Mouse (Mus musculus) lung, postnatal 0 days (tissue): ENCODE data around the gene Cdkal1.

Experiments
- CTCF ChIP-seq: IDR thresholded peaks from 2 replicates; pipeline ENCODE4 v1.5.1; 2016; ENCODE audit warnings: antibody characterized with exemption, mild to moderate bottlenecking
- EP300 ChIP-seq: IDR thresholded peaks from 2 replicates; pipeline ENCODE4 v1.6.1; 2016; ENCODE audit warnings: antibody characterized with exemption, mild to moderate bottlenecking, control low read depth

GRCm38 (mm10) chr13:29753254-29753653 is 102.2 kb downstream of the Cdkal1 start:
- TF ChIP-seq CTCF (no peak), EP300 (no peak)
